Mouse (Mus musculus): ENCODE measurements around the gene 2010111I01Rik.

2010111I01Rik gene

DNA sequence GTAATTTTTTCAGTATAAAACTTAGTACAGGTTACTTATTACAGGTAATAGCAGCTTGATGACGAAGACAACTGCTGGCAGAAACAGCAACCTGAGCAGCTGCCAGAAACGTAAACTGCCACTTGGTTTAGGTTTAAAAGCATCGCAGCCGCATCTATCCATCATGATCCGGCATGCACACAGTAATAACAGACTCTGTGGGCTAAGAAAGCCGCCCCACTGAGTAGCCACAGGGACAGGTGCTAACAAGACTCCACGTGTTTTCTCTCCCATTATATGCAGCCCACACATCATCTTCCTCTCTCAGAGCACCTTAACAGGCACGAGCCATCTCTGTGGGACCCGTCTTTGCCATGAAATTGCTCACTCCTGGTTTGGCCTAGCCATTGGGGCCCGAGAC is 191.6 kb downstream of the 2010111I01Rik start:
- DNase-seq: peak in 1 of 2 experiments; percentile 39

- no peak for DNase-seq
Measured at GRCm38 (mm10) chr13:63170282-63171073, 205.8 kb downstream of the 2010111I01Rik start.

DNA sequence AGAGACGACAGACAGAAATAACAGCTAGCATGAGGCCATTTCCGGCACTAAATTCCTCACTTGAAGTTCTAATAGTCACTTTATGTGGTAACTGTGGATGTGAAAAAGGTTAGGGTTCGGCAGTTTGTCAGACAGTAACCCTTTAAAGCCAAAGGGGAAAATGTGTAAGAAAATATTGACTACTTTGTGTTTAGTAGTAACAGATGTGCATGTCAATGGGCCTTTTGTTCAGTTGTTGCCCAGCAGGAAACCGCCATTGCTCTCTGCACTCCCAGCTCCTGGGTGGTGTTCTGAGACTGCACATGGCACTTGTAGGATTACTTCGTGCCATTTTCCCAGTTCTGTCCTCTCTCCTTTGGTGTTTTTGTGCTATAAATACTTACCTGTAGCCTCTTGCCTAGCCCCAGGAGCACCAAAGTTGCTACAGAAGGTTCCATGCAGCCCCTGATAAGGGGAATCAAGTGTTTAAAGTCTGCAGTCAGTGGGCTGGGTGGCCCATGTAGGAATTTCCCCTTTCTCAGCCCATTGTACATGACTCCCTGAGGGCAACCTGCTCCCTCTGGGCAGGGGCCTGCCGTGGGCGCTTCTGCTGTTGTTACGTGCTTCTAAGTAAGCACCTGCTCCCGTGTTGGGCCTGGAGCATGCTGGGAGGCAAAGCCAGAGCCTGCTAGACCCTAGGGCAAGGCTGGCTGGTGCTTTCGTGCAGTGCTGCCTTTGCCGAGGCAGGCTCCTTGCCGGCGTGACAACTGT is 206.8 kb downstream of the 2010111I01Rik start:
- no peak for DNase-seq

DNA sequence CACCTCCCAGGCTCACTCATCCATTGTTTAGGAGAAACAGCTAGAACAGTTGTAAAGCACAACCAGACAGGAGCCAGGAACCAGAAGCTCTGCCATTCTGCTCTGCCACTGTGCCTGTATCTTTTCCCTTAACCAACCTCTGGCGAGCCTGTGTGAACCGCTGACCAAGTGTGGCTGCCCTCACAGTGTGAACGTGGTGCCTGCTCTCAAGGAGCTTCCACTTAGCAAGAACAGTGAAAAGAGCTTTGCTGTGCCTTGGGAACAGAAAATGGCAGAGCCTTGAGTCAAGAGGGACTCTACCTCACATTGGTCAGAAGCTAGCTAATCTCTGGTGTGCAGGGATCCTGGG is 207.4 kb downstream of the 2010111I01Rik start:
- DNase-seq: no peak

DNA sequence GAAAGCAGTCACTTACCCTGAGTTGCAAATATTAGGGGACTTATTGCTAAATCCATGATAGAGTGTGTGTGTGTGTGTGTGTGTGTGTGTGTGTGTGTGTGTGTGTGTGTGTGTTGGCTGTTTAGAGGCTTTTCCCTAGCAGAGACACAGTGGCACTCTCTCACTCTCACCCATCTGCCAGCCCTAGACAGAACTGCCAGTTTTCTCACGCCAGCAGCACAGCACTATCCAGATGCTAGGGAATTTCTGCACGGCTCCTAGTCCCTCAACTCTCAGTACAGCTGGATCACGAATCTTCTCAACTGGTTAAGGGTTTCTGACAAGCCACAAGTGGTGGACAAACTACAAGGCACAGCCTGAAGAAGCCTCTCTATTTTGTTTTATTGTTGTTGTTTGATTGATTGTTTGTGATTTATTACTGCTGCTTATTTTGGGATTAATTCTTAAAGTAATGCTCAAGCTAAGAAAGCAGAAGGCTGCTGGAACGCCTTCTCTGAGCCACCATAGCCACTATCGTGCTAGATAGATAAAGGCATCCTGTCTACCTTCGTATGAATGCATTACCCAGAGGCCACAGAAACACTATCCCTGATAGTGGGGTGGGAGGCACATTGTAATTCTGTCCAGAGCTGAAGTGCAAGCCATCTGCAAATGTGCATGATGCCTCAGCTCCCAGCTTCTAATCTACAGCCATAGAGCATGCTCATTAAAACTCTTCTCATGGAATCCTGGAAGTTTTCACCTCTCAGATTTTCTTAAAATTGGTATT is 209.7 kb downstream of the 2010111I01Rik start:
- DNase-seq: no peak

- DNase-seq: no peak
Measured at GRCm38 (mm10) chr13:63176131-63176530, 211.4 kb downstream of the 2010111I01Rik start.

- no peak for DNase-seq
Measured at GRCm38 (mm10) chr13:63177232-63177631, 212.5 kb downstream of the 2010111I01Rik start.

DNA sequence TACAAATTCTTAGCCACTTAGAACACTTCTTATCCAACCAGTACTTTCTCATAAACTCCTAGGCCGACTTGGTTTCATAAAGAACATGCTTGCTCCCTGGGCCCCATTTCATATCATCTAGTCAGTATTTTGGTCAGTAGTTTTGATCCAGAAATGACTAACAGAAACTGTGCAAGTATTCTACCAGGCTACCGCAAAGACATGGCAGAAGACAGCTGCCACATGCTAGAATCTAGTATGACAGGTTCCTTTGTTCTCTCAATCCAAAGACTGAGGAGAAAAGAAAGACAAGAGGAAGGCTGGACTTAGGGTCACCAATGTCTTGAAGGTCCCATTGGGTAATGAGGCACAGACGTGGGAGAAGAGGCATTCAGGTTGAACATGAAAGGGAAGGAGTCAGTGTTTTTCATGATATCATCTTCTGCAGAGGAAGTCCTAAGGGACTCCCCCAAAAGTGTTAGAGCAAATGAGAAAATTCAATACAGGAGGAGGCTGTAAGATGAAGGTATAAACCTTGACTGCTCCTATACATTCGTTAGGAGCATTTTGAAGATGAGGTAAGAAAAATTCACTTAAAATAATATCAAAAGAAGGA is 216.0 kb downstream of the 2010111I01Rik start:
- no peak for DNase-seq

GRCm38 (mm10) chr13:63184946-63185345 is 220.3 kb downstream of the 2010111I01Rik start:
- DNase-seq: peak in 1 of 2 experiments; percentile 25

GRCm38 (mm10) chr13:63186217-63186616 is 221.5 kb downstream of the 2010111I01Rik start:
- no peak for DNase-seq

DNA sequence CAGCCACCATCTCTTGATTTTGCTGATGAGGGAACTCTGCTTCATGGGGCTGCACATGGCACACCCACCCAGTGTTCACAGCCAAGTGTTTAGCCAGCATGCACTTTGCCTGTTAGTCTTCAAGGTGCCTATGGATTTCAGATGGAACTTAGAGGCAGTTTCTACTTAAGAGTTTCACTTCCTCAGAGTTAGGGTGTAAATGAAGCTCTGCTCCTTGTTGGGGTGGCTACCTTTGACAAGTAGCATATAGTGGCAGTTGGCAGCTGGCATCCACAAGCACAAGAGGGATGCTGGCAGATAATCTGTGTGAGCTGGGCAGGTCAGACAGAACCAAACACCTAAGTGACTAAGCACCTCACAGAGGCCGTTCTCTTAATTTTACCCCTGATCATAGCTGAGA is 221.9 kb downstream of the 2010111I01Rik start:
- no peak for DNase-seq

- peak; percentile 38 to 70 for DNase-seq
Measured at GRCm38 (mm10) chr13:63187145-63188143, 222.8 kb downstream of the 2010111I01Rik start.

GRCm38 (mm10) chr13:63188306-63188705 is 223.6 kb downstream of the 2010111I01Rik start:
- DNase-seq: no peak

DNA sequence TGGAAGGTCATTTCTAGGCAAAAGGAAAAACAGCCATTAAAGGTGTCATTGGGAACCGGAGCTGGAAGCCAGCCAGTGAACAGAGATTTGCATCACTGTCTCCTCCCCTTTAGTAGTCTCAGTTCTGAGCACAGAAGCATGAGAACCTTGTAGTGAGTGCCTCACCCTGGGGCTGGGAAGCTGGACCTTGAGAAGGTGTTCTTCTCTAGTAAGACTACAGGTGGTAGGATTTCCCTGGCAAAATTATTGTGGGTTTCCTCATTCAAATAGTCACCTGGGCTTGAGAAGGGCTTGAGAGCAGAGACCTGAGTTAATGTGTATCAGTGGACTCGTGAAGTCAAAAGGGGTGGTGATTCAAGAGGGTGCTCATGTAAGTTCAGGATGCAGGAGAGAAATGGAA is 224.1 kb downstream of the 2010111I01Rik start:
- peak; percentile 76 to 78 for DNase-seq

DNA sequence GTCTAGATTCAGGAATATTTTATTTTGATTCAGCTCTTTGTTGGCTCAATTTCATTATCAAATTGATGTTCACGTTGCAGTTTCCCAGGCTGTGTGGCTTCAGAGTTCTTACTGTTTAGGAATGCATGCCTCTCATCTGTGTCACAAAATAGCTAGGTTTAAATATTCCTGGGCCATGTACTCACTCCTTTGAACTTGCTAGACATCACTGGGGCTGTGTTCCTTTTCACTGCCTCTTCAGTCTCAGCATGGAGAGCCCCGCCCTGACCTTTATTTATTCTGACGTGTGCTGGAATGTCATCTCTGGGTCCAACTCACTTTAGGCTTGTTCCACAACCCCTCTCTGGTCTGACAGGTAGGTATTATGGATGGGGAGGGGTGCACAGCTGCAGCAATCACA is 228.7 kb downstream of the 2010111I01Rik start:
- DNase-seq: no peak

- DNase-seq: no peak
Measured at GRCm38 (mm10) chr13:63198038-63198437, 233.3 kb downstream of the 2010111I01Rik start.

DNA sequence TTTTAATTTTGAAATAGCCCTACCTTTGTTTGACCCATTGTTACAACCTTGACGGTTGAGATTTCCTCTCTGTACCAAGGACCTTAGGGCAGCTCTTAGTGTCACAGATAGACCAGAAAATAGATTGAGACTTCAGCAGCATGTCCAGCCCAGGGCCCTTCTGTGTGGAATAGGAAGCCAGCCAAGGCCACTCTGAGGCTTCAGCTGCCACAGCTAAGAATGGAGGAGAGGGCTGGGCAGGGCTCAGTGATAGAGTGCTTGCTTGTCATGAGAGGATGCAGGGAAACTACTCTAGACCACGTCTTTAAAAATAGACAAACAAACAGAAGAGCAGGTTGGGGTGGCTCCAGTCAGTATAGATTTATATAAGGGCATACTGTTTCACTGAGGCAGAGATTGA is 234.9 kb downstream of the 2010111I01Rik start:
- no peak for DNase-seq

DNA sequence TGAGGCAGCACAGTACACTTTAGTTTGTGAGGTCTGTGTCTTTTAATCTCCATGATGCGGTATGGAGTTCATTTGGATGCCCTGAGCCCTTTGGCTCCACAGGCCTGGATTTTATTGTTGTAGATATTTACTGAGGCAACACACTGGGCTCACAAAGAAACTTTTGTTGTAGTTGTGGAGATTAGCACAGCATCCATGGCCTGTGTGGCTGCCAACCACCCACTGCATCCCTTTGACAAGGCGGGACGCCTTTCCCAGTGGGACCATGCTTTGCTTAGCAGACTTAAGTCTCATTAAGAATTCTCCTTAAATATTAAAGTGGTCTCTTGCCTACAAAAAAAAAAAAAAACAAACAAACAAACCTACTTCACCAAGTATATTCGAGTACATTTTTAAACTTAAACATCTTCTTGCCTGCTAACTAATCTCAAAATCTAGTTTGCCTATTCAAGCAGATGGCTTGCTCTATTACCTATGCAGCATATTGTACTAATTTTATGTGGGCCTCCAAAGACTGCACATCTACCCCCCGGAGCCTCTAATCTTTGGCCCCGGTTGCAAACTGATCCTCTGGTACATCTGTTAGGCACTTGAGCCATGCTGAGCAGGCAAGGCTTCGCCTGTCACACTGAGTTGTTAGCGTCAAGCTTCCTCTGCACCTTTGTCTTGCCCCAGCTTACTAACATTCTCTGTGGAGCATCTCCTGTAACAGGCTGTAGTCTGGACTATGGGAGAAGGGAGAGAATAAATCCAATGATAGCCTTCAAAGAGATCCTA is 239.0 kb downstream of the 2010111I01Rik start:
- no peak for DNase-seq

GRCm38 (mm10) chr13:63205750-63206149 is 241.1 kb downstream of the 2010111I01Rik start:
- no peak for DNase-seq

DNA sequence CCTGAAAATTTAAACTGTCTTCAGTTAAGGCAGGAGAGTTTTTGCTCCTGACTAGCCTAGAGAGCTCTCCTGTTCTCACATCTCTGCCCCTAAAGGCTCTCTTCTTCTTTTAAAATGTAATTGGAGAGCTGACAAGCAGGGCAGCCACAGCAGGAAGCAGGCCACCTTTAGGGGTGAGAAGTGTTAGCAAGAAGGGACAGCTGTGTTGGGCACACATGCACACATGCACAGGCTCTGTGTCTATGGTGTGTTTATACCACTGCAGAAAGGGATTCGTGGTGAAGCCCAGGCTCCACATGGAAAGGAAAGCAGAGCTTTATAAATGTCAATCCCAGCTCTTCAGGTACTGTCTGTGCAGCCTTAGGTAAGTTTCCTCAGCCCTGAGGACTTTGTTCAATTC is 241.7 kb downstream of the 2010111I01Rik start:
- no peak for DNase-seq

DNA sequence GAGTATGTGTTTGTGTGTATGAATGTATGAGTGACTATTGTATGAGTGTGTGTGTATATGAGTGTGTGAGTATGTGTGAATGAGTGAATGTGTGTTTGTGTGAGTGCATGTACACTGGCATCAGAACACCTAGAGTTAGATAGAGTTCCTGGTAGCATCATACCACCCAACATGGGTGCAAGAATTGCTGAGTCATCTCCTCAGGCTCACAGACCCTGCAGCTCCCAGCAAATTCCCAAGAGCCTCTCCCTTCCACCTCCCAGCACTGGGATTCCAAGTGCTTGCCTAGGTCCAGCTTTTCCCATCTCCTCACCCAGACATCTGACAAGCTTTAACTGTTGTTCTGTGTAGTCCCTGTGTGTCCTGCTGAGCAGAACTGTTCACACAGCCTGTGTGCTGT is 251.8 kb downstream of the 2010111I01Rik start:
- no peak for DNase-seq
